Mouse (Mus musculus) embryo, embryonic 11.5 days (tissue): ENCODE data around the gene Alad.
"Not testable (repeated sequence)": the region's sequence is repeated elsewhere in the genome, so short reads cannot be mapped to it uniquely, and the experiment has no call there.

Experiments
- DNase-seq: peaks from one replicate; pipeline ENCODE4 v3.0.0-alpha.2; 2012; ENCODE audit warnings: low read depth, low spot score

Alad gene

DNA sequence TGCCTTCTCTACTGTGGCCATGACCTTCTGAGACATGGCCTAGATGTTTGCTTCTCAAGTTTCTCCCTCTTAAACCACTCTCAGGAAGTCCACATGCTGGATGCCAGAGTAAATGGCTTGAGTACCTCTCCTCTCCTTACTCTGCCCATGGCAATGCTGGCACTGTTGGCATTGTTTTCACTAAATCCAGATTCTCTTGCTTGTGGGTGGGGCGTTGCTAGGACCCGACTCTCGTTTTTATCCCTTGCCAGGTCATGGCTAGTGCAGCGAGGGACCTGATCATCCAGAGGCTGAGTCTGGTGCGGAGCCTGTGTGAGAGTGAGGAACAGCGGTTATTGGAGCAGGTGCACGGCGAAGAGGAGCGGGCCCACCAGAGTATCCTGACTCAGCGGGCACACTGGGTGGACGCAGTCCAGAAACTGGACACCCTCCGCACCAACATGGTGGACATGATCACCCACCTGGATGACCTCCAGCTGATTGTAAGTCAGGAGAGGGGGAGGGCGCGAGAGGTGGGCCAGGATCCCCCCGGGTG lies 33.5 kb downstream of the Alad start:
- DNase-seq: no peak

DNA sequence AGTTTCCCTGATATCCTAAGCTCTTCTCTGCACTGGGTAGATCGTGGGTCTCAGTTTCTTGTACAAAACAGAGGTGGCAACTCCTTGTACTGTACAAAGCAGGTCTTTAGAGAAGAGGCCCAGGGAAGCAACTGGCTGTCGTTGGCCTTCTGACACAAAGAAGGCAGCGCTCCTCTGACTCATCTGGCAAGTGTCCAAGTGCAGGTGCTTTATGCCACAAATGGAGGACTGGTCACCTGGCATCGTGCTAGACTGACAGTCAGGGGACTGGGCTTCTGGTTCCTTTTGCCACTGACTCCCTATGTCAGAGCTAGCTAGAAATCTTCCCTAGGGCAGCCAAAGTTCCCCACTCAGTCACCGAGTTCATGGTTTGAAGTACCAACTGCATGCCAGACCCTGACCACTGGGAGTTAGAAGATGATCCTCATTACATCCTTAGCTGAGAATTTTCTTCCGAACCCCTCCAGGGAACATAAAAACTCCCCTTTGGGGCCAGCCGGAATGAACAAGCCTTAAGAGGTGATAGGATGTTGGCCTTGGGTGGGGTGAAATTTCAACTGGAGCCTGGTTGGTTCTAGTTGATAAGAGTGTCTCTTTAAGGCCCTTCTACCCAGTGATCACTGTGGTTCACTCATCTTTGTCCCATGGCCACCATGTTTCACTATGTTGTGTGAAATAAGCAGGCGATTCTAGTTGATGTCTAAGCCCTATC lies 34.1 kb downstream of the Alad start:
- no peak for DNase-seq

DNA sequence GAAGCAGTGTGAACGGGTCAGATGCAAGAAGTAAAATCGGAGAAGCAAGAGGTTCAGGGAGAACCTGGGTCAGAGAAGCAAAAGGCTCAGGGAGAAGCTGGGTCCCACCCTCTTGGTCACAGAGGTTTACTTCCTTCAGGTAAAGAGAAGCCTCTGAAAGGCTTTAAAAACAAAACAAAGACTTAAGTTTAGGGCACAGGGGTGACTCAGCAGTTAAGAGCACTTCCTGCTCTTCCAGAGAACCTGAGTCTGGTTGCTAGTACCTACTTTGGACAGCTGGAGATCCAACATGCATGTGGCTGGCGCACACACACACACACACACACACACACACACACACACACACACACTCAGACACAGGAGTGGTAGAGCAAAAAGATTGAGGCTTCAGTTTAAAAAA lies 34.8 kb downstream of the Alad start:
- DNase-seq: no peak

DNA sequence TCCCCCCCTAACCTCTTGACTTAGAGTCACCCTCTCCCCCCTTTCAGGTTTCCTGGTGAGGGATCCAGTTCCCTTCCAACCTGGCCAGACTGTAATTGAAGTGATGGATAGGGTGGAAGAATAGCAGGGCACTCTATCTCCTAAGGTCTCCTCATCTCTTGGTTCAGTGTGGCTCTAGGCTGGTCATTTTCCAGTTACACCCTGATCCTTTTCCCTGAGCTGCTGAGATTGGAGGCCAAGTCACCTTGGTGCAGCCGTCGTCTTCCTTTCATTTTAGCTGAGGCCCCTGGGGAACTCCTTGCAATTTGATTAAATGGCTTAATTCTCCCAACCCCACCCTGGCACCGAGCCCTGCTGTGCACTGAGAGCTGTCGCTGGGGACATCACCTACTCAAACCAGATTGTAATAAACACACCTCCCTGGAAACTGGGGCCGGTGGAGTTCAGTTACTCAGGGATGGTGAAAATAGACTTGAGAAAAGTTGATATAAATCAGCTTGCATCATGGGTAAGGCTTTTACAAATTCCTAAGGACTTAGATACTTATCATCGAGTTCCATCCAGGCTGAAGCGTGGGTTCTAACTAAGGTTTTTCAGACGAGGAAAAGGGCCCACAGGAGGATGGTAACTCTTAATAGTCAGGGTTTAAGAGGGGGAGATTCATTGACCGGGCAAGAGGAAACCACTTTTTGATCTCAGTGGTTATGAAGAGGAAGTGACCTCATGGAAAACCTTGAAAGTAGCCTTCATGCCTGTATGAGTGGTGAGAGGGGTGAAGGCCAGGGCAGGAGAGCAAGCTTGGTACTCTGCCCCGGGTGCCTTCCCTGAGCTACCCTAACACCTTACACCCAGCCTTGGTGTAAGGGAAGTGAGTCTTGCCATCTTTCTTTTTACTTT lies 38.8 kb downstream of the Alad start:
- DNase-seq: no peak

DNA sequence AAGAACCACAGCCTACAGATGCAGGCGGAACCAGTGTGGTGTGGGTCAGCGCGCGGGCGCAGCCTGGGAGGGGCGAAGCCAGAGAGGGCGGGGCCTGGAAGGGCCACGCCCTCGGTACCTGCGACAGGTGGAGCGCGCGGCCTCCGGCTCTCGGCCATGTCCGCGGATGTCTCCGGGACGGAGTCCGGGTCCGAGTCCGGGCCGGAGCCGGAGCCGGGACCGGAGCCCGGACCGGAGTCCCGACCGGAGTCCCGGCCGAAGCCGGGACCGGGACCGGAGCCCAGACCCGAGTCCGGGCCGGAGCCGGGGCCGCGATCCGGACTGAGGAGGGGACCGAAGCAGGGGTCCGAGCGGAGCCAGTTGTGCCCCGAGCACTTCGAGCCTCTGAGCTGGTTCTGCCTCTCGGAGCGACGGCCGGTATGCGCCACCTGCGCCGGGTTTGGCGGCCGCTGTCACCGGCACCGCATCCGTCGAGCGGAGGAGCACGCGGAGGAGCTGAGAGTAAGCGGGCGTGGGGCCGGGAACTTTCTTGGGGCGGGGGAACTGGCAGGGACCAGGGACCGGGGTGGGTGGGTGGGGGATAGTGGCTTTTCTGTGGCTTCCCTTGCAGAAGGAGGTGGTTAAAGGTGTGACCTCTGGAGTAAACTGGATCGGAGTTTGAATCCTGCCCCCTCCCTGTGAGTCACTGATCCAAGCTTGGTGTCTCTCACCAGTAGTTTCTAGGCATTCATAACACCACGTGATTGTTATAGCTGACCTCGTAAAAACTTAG lies 39.6 kb downstream of the Alad start, which contains the start of gene Bspry:
Gene Bspry (plus strand): TSS at position 117 of the 772 bp plus-strand sequence.
- no peak for DNase-seq

DNA sequence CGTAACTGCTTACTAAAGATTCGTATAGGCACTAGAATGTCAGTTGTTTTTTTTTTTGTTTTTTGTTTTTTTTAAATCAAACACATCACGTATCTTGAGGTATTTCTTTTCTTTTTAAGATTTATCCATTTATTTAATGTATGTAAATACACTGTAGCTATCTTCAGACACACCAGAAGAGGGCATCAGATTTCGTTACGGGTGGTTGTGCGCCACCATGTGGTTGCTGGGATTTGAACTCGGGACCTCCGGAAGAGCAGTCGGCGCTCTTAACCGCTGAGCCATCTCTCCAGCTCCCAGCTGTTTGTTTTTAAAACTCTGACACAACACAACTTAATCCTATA lies 40.2 kb downstream of the Alad start:
- DNase-seq: not testable (repeated sequence)

DNA sequence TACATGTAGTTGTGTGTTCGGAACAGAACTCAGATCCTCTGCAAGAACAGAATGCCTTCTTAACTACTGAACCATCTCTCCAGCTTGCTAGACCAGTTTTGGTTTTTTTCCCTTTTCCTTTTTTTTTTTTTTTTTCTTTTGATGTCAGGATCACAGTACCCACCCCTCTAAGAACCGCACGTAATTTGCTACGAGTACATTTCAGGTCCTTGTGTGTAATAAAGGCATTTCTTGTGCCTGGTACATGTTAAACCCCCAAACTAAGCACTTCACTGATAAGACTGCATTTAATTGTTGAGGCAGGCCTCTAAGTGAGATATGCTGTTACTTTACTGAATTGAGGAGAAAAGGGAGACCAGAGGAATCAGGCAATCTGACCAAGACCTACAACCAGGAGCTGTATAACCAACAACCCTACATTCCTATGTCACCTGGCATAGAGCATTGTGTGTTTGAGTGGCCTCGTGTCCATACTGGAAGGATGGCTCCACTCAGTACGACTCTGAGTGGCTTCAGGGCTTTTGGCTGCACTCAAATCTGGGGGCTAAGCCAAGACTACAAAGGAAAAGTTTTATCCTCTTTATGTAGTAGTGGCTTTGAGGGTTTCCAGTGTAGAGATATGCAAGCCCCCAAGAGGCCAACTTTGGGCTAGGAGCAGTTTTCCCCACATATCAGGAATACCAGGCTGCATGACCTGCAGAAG lies 42.0 kb downstream of the Alad start:
- DNase-seq: no peak

DNA sequence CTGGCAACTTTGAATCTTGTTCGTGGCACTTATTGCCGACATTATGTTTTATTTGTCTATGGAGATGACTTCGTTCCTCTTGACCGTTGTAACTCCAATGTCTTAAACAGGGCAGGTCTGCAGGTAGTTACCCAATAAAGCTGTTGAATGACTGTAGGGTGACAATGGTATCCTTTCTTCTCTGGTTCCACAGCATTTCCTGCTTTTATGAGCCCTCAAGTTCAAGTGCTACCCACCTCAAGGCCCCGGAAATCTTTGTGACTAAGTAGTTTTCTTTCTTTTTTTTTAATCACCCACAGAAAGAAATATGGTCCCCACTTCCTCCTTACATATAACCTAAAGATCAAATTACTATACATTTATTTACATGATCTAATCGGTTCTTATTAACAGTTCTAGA lies 43.9 kb downstream of the Alad start:
- DNase-seq: no peak

DNA sequence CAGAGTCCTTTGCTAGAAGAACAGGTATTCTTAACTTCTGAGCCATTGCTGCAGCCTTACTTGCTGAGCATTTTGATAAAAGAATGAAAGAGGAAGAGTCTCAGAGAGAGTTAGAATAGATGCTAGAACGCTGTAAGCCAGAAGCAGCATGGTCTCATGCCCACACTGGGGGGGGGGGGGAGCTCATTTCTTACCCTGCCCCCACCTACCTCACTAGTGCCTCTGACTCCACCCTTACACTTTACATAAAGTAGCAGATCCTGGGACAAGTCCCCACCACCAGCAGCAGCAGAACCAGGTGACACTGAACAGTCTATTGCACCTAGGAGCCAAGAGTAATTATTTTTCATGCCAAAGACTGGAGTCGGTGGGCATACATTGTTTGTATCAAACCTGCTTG lies 44.6 kb downstream of the Alad start:
- no peak for DNase-seq

DNA sequence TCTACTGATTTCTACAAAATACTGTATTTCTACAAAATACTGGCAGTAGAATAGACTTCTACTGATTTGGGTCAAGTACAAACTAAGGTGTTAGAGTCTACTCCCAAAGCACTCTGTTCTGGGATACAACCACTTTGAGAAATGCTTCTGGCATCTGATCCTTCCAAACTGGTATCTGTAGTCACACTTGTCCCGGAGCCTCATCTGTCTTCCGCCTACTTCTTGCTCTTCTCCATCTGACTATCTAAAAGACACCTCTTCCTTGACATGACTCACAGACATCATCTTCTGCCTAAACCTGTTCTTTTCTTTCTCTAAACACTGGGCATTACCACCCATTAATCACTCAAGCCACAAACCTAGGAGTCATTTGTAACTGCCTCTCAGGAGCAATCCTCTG lies 47.6 kb downstream of the Alad start:
- DNase-seq: no peak

DNA sequence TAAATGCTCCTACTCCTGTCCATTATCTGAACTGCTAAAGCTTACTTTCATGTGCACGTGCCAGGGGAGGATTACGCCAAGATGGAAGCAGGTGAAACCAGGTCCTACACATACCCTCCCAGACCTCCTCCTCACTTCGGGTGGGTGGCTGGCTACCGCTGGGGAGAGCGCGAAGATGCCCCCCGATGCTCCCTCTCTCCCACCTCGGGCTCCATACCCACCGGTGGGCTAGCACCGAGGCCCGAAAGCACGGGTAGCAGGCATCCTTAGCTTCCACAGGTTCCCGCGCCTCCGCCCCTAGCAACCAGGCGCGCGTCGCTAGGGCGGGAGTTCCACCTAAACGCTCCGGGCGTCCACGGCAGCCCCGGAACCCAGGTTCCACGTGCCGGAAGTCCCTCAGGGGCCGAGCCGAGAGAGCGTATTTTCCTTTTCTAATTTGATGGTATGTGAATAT lies 49.1 kb downstream of the Alad start, which contains the start of gene Wdr31:
Gene Wdr31 (minus strand): TSS at position 299 of the 454 bp plus-strand sequence.
- peak; percentile 73 for DNase-seq

DNA sequence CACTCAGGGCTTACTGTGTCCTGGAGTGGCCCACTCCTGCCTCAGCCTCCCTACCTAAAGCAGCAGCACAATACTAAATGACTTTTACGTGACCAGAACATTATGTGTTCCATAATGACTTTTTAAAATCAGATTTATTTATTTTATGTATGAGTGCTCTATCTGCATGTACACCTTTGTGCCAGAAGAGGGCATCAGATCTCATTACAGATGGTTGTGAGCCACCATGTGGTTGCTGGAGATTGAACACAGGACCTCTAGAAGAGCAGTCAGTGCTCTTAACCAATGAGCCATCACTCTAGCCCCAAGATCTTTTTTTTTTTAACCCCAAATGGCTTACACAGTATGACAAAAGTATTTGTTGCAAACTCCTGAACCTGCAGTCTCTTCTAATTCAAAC lies 51.6 kb downstream of the Alad start:
- DNase-seq: no peak

DNA sequence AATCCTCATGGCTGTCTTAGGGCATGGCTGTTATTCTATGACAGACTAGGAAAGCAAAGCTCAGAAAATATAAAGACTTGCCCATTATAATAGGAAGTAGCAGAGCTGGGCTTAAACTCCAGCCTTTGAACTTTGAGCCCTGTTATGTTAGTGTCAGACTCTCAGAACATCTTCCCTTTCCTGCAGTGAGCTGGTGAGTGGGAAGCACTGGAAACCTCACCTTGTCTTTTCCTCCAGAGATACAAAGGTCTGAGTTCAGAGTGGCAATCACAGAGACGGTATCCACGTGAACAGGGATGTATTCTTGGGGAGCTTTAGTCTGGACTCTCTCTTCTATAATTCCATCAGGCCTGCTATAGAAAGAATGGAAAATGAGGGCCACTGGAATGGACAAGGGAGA lies 56.6 kb downstream of the Alad start:
- DNase-seq: no peak

DNA sequence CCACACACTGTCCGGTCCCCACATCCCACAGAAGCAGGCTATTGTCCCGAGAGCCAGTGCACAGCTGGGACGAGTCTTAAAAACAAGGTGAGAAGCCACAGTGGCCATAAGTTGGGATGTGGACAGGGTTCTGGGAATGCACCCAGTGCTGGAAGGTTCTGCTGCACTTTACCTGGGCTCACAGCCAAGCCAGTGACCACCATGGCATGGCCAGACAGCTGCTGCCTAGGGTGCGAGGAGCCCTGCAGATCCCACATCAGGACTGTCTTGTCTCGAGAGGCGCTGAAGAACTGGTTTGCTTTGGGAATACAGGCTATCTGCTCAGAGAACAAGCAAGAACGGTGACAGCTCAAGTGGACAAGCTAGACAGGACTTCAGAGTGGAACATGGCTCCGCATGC lies 59.4 kb downstream of the Alad start:
- DNase-seq: no peak
